Mouse (Mus musculus) brain, embryonic 14.5 days (tissue): ENCODE data around the gene Fkbp4.

Source experiments
- CTCF ChIP-seq: fragments of 200-500 bp; IDR thresholded peaks from 2 replicates; pipeline ENCODE4 v1.5.1; 2012; ENCODE audit warnings: inconsistent platforms, mild to moderate bottlenecking, moderate library complexity, borderline replicate concordance; ENCODE audit not compliant: insufficient read depth, insufficient read length; ENCODE audit errors: extremely low read depth
- POLR2A ChIP-seq: fragments of 200-500 bp; IDR thresholded peaks from 2 replicates; pipeline ENCODE4 v1.6.1; 2012; ENCODE audit warnings: mild to moderate bottlenecking, inconsistent platforms, borderline replicate concordance; ENCODE audit not compliant: poor library complexity, insufficient read depth, insufficient read length, severe bottlenecking; ENCODE audit errors: extremely low read depth

- TF ChIP-seq POLR2A (no peak), CTCF (no peak)
These were observed 429 bp upstream of the Fkbp4 start for GRCm38 (mm10) chr6:128438871-128439341.
